Comparison of ENCODE assay signal across 8 mouse cellular contexts in the genomic region with DNA sequence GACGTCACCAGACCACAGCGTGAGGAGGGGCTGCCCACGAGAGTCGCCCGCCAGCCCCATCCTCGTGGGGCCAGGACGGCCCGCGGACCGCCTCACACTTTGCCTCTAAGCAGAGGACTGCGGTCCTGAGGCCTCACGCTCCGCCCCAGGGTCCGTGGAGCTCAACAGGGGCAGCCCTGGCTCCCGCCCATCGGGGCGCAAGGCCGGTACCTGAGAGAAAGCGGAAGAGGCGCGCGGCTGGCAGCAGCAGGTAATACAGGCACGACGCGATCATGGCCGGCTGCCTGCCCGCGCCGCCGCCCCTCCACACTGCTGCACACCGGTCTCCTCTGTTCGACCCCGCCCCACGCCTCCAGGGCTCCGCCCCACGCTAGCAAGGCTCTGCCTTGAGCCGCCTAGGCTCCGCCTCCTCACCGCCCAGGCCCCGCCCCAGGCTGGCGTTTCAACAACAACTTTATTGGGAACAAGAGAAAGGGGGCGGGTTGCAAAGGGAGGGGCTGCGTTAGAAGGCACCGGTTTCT. TPM values are rescaled to one million over a fixed set of nuclear protein-coding genes. Genes with fewer than 3 reads are reported as not detected.
DNase-seq lines count a peak whose midpoint lies in the region; ATAC-seq and TF ChIP-seq lines count a peak whose summit lies in the region.

A gene (minus strand): TSS at position 341 of the 521 bp plus-strand sequence.

- no peaks in the 10 kb centered on the region for H3K4me1 ChIP-seq in bone marrow macrophage, adult 2 months (ENCODE audit: control insufficient read depth, insufficient read depth, low read length)
- peaks cover 3% of the 10 kb centered on the region; the same call in 1 of the 2 replicates for H3K4me1 ChIP-seq in embryonic fibroblast, embryonic 13.5 days (ENCODE audit: control insufficient read depth, insufficient read depth, low read length)
- 0 out of 2 replicates have a peak, but pooled peaks cover 3% of the 10 kb centered on the region for H3K4me1 ChIP-seq in kidney, embryonic 14.5 days (ENCODE audit: control insufficient read depth, insufficient read depth, low read length)
- H3K4me1 ChIP-seq in limb, embryonic 15.5 days = peaks cover 4% of the 10 kb centered on the region

- peak; percentile 99 for ATAC-seq in kidney, embryonic 14.5 days (ENCODE audit: low FRiP score, low TSS enrichment)
- ATAC-seq in limb, embryonic 15.5 days (ENCODE audit: insufficient number of reproducible peaks, low FRiP score, low TSS enrichment, low read depth) = peak; percentile 97

- peak within 1 kb of the TSS; percentile 68 for H3K9ac ChIP-seq in kidney, embryonic 14.5 days (ENCODE audit: low read depth, low read length)
- H3K9ac ChIP-seq in limb, embryonic 15.5 days = peak within 1 kb of the TSS; percentile 65

- H3K27ac ChIP-seq in bone marrow macrophage, adult 2 months (ENCODE audit: insufficient read depth, low read depth, low read length) = no peak within 1 kb of the TSS
- no peak within 1 kb of the TSS for H3K27ac ChIP-seq in embryonic fibroblast, embryonic 13.5 days (ENCODE audit: insufficient read depth, low read length)
- peak within 1 kb of the TSS; percentile 76; the same call in 1 of the 2 replicates for H3K27ac ChIP-seq in kidney, embryonic 14.5 days (ENCODE audit: low read depth, low read length)
- H3K27ac ChIP-seq in limb, embryonic 15.5 days = peak within 1 kb of the TSS; percentile 68

- no peaks in the 10 kb centered on the region for H3K27me3 ChIP-seq in kidney, embryonic 14.5 days (ENCODE audit: control insufficient read depth, insufficient read depth, low read length)
- no peaks in the 10 kb centered on the region for H3K27me3 ChIP-seq in limb, embryonic 15.5 days

- H3K36me3 ChIP-seq in kidney, embryonic 14.5 days (ENCODE audit: control insufficient read depth, insufficient read depth, low read length) = no peaks in the 10 kb centered on the region
- H3K36me3 ChIP-seq in limb, embryonic 15.5 days = no peaks in the 10 kb centered on the region

- H3K9me3 ChIP-seq in kidney, embryonic 14.5 days (ENCODE audit: control insufficient read depth, low read length) = no peaks in the 10 kb centered on the region
- H3K9me3 ChIP-seq in limb, embryonic 15.5 days = no peaks in the 10 kb centered on the region

- TF ChIP-seq CTCF in bone marrow macrophage, adult 2 months (IDR thresholded peaks at IDR 0.05; ENCODE audit: low read depth, low read length) = no peak
- TF ChIP-seq CTCF in embryonic fibroblast, embryonic 13.5 days (IDR thresholded peaks at IDR 0.05; ENCODE audit: borderline replicate concordance, insufficient read depth, low read length) = no peak

- peak within 1 kb of the TSS; percentile 96 for H3K4me2 ChIP-seq in kidney, embryonic 14.5 days (replicated peaks; ENCODE audit: low read depth, low read length)
- H3K4me2 ChIP-seq in limb, embryonic 15.5 days = peak within 1 kb of the TSS; percentile 96

- peak; percentile 98 for DNase-seq in A20 (ENCODE audit: low read depth, low spot score)
- DNase-seq in heart, adult 9 months (ENCODE audit: low spot score in 2 of 2) = peak; percentile 92 to 94
- DNase-seq in monocyte, adult 2 months (ENCODE audit: low read depth in 1 of 2, low spot score in 2 of 2) = peak; percentile 69 to 92
- DNase-seq in spleen, postnatal 36 days (ENCODE audit: low spot score in 2 of 2) = peak; percentile 97 to 98

- WGBS in kidney, embryonic 14.5 days = under 1% methylated on average over 43 of the region's 44 CpGs
- WGBS in limb, embryonic 15.5 days = 0% methylated on average over 44 of the region's 44 CpGs

- peak within 1 kb of the TSS; percentile 79 for H3K4me3 ChIP-seq in bone marrow macrophage, adult 2 months (ENCODE audit: insufficient read depth, low read length)
- peak within 1 kb of the TSS; percentile 74 for H3K4me3 ChIP-seq in embryonic fibroblast, embryonic 13.5 days (ENCODE audit: insufficient read depth, low read length)
- H3K4me3 ChIP-seq in kidney, embryonic 14.5 days (ENCODE audit: low read length) = peak within 1 kb of the TSS; percentile 74
- peak within 1 kb of the TSS; percentile 84 for H3K4me3 ChIP-seq in limb, embryonic 15.5 days

- TF ChIP-seq POLR2A in bone marrow macrophage, adult 2 months (IDR thresholded peaks at IDR 0.05; ENCODE audit: borderline replicate concordance, low read depth, low read length) = no peak
- TF ChIP-seq POLR2A in embryonic fibroblast, embryonic 13.5 days (IDR thresholded peaks at IDR 0.05; ENCODE audit: low read depth, low read length) = peak; percentile 60

RNA-seq across cellular contexts. Expression of the gene that starts here (rescaled TPM):
- polyA plus RNA-seq in bone marrow macrophage, adult 2 months (2012; ENCODE audit: insufficient read depth, insufficient read length, missing spikeins) = 2.8 and 3.3 TPM in 2 replicates
- polyA plus RNA-seq in embryonic fibroblast, embryonic 13.5 days (2011; ENCODE audit: insufficient read length, low read depth, missing spikeins) = 2.1 and 2.3 TPM in 2 replicates
- polyA plus RNA-seq in kidney, embryonic 14.5 days (2014; fragmentation: Nextera tagmentation; extraction: Ambion mirVana) = 7.9 and 10.2 TPM in 2 replicates
- polyA plus RNA-seq in limb, embryonic 15.5 days (2015; fragmentation: Nextera tagmentation; extraction: Ambion mirVana) = 9.6 and 10.3 TPM in 2 replicates

Comparison
In these comparisons a context has a peak if more than half of its experiments do, and no peak if none do; other contexts are left out.
1. H3K27ac ChIP-seq: peak in kidney, embryonic 14.5 days (single experiment) and limb, embryonic 15.5 days (single experiment); none in bone marrow macrophage, adult 2 months (single experiment) and embryonic fibroblast, embryonic 13.5 days (single experiment).
2. Peak in every context shown above with its lines, with median percentiles within 50 percentile points of each other: DNase-seq and H3K4me3 ChIP-seq.